Mouse (Mus musculus) left cerebral cortex, postnatal 14 days (tissue): Measurements from ENCODE around the gene Mvp. TPM values are rescaled to one million over a fixed set of nuclear protein-coding genes. Genes with fewer than 3 reads are reported as not detected.

ENCODE experiments used
- DNase-seq, 2 experiments: peaks; one replicate each; pipeline ENCODE4 v3.0.0; 2021 to 2022; ENCODE audit warnings: low spot score in 2 of 2, mixed read lengths in 1 of 2
- intact Hi-C: fragments of 180-260 bp; cut with DNase I; formaldehyde crosslinking; loops from one replicate; pipeline ENCODE4 v1.15.1; 2025
- total RNA-seq, 2 experiments: library from RNA; stranded (reverse); gene quantifications; 2 replicates each; pipeline ENCODE4 v1.2.3; 2021

Gene Mvp
- total RNA-seq, 2 experiments from 2014 or later = 4.9 to 5.1 TPM

GRCm38 (mm10) chr7:127008239-127009019, 6.0 kb downstream of the Mvp start:
- peak; percentile 58 to 61 for DNase-seq

DNA sequence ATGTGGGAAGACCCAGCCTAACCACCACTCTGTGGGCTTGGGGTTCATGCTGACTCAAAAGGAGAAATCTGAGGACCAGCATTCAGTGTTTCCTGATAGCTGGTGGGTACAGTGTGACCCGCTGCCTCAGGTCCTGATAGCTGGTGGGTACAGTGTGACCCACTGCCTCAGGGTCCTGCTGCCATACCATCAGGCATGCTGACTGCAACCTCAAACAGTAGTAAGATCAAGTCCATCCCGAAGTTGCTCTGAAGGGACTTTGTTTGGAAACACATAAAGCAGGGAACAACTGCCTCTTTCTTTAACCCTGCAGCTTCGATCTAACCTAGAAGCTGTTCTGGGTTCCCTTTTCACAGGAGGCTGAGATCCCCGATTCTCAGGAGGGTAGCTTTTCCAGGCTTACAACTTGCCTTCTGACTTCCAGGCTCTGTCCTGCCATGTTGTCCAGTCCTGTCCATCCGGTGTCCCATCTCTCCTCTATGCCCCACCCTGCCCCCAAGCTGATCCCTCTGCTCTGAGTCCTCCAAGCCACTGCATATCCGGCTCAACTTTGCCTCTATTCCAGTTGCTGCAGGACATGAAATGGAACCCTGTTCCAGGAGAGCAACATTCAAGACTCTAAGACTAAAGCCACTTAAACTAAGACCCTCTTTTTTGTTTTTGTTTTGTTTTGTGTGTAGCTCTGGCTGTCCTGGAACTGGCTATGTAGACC, 7.0 kb downstream of the Mvp start:
- no peak for DNase-seq
- intact Hi-C loops = no loop called here

More at GRCm38 (mm10) chr7:127008239-127009019, 6.0 kb downstream of the Mvp start:
- intact Hi-C loops = no loop called here

- intact Hi-C loops = no loop called here
- DNase-seq = no peak
These were observed 10.1 kb downstream of the Mvp start for GRCm38 (mm10) chr7:127004122-127004875.

DNA sequence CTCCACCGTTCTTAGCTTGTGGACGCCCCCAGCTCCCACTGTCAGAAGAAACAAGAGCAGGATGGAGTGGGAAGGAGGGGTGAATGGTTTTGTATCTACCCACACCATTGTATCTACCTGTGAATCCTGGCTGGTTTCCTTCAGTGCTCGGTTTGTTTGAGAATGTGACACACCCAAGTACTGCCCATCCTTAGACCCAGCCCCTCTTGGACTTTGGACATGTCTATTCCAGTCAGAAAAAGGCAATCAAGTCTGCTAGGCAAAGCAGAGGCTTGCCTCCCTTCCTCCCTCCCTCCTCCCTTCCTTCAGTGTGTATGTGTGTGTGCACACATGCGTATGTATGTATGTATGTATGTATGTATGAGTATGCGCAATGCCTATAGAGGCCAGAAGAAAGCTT, 10.8 kb downstream of the Mvp start:
- DNase-seq = no peak
- intact Hi-C loops = no loop called here

- intact Hi-C loops = no loop called here
- no peak for DNase-seq
These were observed 14.9 kb downstream of the Mvp start for GRCm38 (mm10) chr7:126999568-126999967.

DNA sequence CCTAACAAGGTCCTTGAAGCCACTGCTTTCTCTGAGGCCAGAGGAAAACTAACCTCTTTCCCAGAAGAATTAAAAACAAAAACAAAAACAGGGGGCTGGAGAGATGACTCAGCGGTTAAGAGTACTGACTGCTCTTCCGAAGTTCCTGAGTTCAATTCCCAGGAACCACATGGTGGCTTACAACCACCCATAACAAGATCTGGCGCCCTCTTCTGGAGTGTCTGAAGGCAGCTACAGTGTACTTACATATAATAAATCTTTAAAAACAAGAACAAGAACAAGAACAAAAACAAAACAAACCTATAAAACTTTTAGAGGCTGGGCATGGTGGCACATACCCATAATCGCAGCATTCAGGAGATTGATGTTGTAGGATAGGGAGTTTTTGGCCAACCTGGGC, 18.0 kb downstream of the Mvp start:
- no peak for DNase-seq
- intact Hi-C loops = no loop called here

- no peak for DNase-seq
- intact Hi-C loops = no loop called here
These were observed 25.6 kb downstream of the Mvp start for GRCm38 (mm10) chr7:126988816-126989215.

DNA sequence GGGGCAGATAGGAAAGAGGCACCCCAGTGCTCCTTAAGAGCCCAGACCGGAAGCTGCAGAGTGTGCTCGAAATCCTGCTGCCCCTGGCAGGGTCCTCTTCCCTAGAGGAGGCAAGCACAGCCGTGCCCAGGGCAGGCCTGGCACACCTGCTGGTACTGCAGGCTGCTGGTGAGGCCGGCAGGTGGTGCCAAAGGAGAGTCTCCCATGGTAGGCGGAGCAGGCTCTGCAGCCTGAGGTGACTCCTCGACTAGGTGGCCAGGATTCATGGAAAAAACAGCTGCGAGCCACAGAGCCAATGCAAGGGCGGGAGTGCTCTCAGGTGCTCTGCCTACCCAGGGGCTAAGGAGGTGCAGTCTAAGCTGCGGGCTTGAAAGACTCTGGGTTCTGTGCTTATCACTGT, 28.1 kb downstream of the Mvp start:
- intact Hi-C loops = no loop called here
- peak in 1 of 2 experiments; percentile 52 for DNase-seq

- DNase-seq = no peak
- intact Hi-C loops = no loop called here
These were observed 29.6 kb downstream of the Mvp start for GRCm38 (mm10) chr7:126984667-126985444.

DNA sequence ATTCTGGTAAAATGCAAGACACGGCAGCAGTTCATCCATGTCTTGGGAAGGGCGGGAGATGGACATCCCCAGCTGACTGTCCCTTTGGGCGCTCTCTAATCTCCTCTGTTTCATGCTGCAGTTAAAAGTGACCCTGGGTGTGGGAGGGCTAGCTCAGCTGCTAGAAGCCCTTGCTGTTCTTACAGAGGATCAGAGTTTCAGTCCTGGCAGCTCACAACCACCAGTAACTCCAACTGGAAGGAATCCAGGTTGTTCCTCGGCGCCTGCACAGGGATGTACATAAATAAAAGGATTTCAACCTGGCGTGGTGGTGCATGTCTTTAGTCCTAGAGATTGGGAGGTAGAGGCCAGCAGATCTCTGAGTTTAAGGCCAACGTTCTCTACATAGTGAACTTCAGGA, 31.3 kb downstream of the Mvp start:
- intact Hi-C loops = no loop called here

GRCm38 (mm10) chr7:126982054-126982453, 32.4 kb downstream of the Mvp start:
- intact Hi-C loops = no loop called here
- no peak for DNase-seq

More for the DNA sequence above, 31.3 kb downstream of the Mvp start:
- no peak for DNase-seq

DNA sequence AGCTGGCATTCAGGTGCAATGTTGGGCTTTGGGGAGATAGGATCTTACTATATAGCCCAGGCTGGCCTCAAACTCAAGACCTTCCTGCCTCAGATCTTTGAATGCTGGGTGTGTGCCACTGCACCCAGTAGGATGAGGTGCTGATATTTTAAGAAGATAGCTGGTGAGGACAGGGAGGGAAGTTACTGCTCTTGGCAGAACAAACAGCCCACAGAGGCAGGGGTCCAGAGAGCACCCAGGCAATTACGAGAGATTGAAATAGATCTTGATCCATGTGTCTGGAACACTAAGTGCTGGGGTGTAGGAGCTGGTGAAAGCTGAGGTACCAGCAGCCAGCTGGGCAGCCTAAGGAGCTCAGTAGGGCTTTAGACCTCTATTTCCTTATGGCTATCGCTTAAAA, 32.8 kb downstream of the Mvp start:
- no peak for DNase-seq
- intact Hi-C loops = no loop called here

DNA sequence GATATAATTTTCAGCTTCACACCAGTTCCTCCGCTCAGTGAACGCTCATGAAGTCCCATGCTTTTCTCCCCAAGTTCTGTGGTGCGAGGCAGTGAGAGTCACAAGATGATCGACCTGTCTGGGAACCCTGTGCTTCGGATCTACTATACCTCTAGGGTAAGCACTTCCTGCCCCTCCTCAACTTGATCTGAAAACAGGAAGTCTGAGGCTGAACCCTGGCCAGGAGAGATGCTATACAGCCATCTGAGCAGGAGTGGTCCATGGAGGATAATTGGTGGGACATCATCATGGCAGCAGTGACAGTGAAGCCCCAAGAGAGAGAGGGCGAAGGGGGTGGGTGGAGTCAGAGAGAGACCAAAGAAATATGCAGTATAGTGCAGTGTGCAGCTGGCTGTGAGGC, 35.6 kb downstream of the Mvp start:
- DNase-seq = no peak
- intact Hi-C loops = loop anchor here (5.0 kb wide), 1 partner anchor 38 kb away; the partner anchor contains the start of genes Pagr1a and Pagr1b

GRCm38 (mm10) chr7:126976878-126977459, 37.5 kb downstream of the Mvp start:
- intact Hi-C loops = loop anchor here (5.0 kb wide), 1 partner anchor 40 kb away; the partner anchor contains the start of genes Pagr1a and Pagr1b

DNA sequence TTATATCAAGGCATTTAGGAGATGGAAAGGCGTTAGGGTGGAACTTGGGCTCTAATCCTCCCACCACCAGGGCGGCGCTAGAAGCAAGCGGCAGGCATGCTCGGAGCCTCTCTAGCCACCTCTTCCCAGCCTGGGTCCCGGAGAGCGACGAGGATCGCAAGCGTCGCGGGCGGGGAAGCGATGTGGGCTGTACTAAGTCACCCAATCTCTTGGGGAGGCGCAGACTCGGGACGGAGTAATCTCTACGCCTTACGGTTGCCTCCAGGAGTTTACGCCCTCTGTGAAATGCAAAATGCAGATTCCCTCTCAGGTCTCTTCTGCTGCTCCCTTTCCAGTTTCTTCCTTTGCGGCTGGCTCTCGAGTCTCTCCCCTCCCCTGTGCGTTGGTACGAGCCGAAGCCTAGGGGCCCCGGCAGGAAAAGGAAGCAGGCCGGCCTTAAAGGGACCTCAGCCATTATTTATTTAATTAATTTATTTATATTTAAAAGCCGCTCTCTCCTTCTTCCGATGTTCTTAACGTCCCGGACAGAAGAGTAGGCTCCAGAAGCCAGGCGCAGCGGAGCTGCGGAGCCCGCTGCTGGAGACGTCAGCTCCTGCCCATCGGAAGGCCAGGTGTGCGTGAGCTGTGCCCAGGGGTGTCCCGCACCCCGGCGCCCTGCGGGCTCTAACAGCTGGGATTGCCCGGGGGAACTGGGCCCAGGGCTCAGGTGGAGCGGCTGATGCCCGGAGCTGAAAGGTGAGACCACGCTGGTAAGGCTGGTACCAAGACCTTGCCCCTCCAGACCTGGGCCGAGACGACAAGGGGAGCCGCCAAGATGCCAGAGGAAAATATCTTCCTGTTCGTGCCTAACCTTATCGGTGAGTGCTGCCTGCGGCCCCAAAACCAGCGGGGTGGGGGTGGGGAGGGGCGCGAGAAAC, 38.2 kb downstream of the Mvp start, which contains the start of gene Cdiptos:
Gene Cdiptos, minus strand, starts transcription at position 149 of the 917 bp plus-strand sequence.
- intact Hi-C loops = loop anchor here (5.0 kb wide), 1 partner anchor 41 kb away; the partner anchor contains the start of genes Pagr1a and Pagr1b
- peak; percentile 97 to 98 for DNase-seq

More at GRCm38 (mm10) chr7:126976878-126977459, 37.5 kb downstream of the Mvp start:
- no peak for DNase-seq

- intact Hi-C loops = loop anchor here (5.0 kb wide), 1 partner anchor 42 kb away; the partner anchor contains the start of genes Pagr1a and Pagr1b
- DNase-seq = no peak
These were observed 38.7 kb downstream of the Mvp start, which contains the start of gene Cdipt for GRCm38 (mm10) chr7:126975893-126975949. Gene Cdipt, plus strand, starts transcription at chr7:126975914.

DNA sequence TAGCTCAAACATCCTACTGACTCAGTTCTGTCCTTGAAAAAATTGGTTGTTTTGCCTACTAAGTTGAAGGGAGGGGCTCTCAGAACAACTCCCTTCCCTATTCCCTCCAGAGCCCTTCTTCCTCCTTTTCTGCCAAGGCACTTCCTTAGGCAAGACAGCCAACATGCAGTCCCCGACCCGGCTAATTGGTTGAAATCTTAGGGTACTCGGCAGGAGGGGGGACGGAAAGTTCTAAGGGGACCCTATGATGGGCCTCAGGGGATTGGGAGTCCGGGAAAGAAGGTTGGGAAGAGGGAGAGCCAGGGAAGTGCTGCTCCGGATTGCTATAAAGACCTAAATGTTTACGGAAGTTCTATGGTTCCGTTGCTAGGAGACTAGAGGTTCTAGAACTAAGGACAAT, 38.9 kb downstream of the Mvp start:
- intact Hi-C loops = loop anchor here (5.0 kb wide), 1 partner anchor 42 kb away; the partner anchor contains the start of genes Pagr1a and Pagr1b

GRCm38 (mm10) chr7:126967361-126967760, 47.1 kb downstream of the Mvp start:
- DNase-seq = no peak
- intact Hi-C loops = no loop called here

More for the DNA sequence above, 38.9 kb downstream of the Mvp start:
- no peak for DNase-seq
